In the genomic region with DNA sequence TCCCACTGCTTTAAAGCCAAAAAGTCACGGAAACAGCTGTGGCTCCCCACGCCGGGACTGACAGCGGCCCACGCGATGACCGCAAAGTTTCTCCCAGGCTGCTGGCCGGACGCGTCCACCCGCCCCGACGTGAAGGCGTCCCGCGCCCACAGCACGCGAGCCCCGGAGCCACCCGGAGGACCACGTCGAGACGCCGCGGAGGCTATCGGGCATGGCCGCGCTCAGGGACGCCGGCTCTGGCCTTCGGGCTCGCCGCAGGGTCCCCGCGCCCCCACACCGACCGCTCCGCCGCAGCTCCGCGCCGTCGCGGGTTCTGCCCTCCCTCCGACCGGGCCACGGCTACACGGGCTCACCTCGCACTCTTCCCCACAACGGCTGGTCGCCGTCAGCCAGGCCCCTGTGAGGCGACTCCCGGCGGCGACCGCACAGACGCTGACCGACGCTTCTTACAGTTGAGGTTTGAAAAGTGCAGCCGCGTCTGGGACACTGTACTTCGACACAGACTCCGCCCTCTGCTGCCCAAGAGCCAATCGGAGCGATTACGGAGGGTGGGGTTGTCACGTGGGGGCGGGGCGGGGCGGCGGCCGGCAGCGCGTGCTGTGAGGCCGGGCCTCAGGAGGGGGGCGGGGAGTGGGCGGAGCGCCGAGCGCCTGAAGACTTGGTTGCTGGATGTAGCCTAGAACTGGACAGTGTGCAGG, we compare ENCODE assay signal across 8 mouse cellular contexts. TPM values are rescaled to one million over a fixed set of nuclear protein-coding genes. Genes with fewer than 3 reads are reported as not detected.
DNase-seq lines count a peak whose midpoint lies in the region; ATAC-seq lines count a peak whose summit lies in the region.

Gene Stk17b (minus strand): TSS at position 504 of the 698 bp plus-strand sequence.

- peak; percentile 94 for ATAC-seq in frontal cortex, adult (ENCODE audit: low TSS enrichment)
- peak; percentile 98 for ATAC-seq in hindbrain, embryonic 11.5 days (ENCODE audit: low FRiP score)

- peak within 1 kb of the TSS; percentile 73 for H3K9ac ChIP-seq in hindbrain, embryonic 11.5 days (ENCODE audit: low read depth, low read length)

- WGBS in hindbrain, embryonic 11.5 days: under 1% methylated on average over 75 of the region's 81 CpGs

- H3K36me3 ChIP-seq in hindbrain, embryonic 11.5 days (ENCODE audit: control insufficient read depth, insufficient read depth, low read length): no peaks in the 10 kb centered on the region

- H3K27ac ChIP-seq in hindbrain, embryonic 11.5 days (ENCODE audit: low read depth, low read length): peak within 1 kb of the TSS; percentile 63; the same call in 1 of the 2 replicates

- H3K9me3 ChIP-seq in hindbrain, embryonic 11.5 days (ENCODE audit: control insufficient read depth, low read length): no peaks in the 10 kb centered on the region

- DNase-seq in Muller cell, postnatal 12 days (ENCODE audit: inconsistent ontology term): peak; percentile 95
- DNase-seq in cerebellum, adult 9-10 months: peak; percentile 47
- peak; percentile 91 for DNase-seq in hindbrain, embryonic 11.5 days (ENCODE audit: low spot score)
- DNase-seq in layer of hippocampus, postnatal 25 days (ENCODE audit: extremely low spot score in 1 of 2, low spot score in 1 of 2): peak; percentile 35 to 68
- peak; percentile 94 for DNase-seq in lung, postnatal 25 days (ENCODE audit: low spot score)
- peak; percentile 93 for DNase-seq in retina, embryonic 14.5 days (ENCODE audit: low spot score)
- DNase-seq in thymus, postnatal 4 days: peak; percentile 97

- no peaks in the 10 kb centered on the region for H3K4me1 ChIP-seq in hindbrain, embryonic 11.5 days (replicated peaks; ENCODE audit: control insufficient read depth, insufficient read depth, low read length)

- H3K4me2 ChIP-seq in hindbrain, embryonic 11.5 days (replicated peaks; ENCODE audit: low read depth, low read length): peak within 1 kb of the TSS; percentile 70

- H3K27me3 ChIP-seq in hindbrain, embryonic 11.5 days (ENCODE audit: control insufficient read depth, insufficient read depth, low read length): no peaks in the 10 kb centered on the region

- H3K4me3 ChIP-seq in hindbrain, embryonic 11.5 days (ENCODE audit: low read depth, low read length): peak within 1 kb of the TSS; percentile 81

RNA-seq across cellular contexts. Expression of gene Stk17b, which starts in this region (rescaled TPM):
- 11.1 and 12.4 TPM in 2 replicates for polyA plus RNA-seq in hindbrain, embryonic 11.5 days (2014; fragmentation: Nextera tagmentation; extraction: Ambion mirVana)
- 1 to 10 TPM; 4.9 to 5.0 TPM for total RNA-seq in layer of hippocampus, postnatal 25 days (2021)

Comparison
In these comparisons a context has a peak if more than half of its experiments do, and no peak if none do; other contexts are left out.
1. Peak in every context shown above with its lines: DNase-seq, ATAC-seq, H3K4me3 ChIP-seq and H3K27ac ChIP-seq.
2. DNase-seq: peak in every context shown above with its lines; median percentile 97 in thymus, postnatal 4 days; 95 in Muller cell, postnatal 12 days; 94 in lung, postnatal 25 days; 93 in retina, embryonic 14.5 days; 91 in hindbrain, embryonic 11.5 days; 52 in layer of hippocampus, postnatal 25 days; 47 in cerebellum, adult 9-10 months.